Mouse (Mus musculus) E14TG2a.4 (cell line): ENCODE measurements at regions not wholly inside any gene's neighbourhood (a gene's known extent, or its start where the extent isn't known, plus 50 kb on each side); places are given as distances from the start of the nearest gene placed in this dataset.

ENCODE experiments used
- CTCF ChIP-seq: conservative IDR thresholded peaks from 2 replicates; pipeline ENCODE4 v1.5.1; 2014; ENCODE audit warnings: low read length
- NANOG ChIP-seq: IDR thresholded peaks from 2 replicates; pipeline ENCODE4 v1.6.1; 2014; ENCODE audit warnings: borderline replicate concordance, low read length, mixed read lengths
- POU5F1 ChIP-seq: IDR thresholded peaks from 2 replicates; pipeline ENCODE4 v1.6.1; 2014; ENCODE audit warnings: low read length, borderline replicate concordance

DNA sequence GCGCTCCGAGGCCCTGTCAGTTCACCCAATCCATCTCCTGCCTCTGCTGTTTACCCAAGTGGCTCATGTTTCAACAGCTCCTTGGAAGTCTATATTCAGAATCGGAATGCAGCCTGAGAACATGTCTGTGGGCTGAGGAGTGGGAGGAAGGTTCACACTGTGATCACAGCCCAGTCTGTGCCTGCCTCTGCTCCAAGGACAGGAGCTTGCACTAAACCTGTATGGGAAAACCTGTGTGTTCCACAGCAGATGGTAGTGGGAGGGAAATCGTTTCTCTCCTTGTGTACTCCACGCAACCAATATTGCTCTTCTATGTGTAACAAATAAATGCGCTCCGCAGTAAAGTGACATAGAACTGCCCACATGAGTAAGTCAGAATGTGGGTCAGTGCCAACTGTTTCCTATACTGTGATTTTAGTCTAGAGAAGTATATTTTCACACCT is 514.0 kb upstream of the Epha7 start:
- TF ChIP-seq CTCF (no peak), POU5F1 (no peak), NANOG (no peak)
